Mouse (Mus musculus): Measurements from ENCODE around the gene Slc39a9. TPM values are rescaled to one million over a fixed set of nuclear protein-coding genes. Genes with fewer than 3 reads are reported as not detected.

Gene Slc39a9
- polyA plus RNA-seq, 1 experiment from 2014 or later: 26.4 TPM

DNA sequence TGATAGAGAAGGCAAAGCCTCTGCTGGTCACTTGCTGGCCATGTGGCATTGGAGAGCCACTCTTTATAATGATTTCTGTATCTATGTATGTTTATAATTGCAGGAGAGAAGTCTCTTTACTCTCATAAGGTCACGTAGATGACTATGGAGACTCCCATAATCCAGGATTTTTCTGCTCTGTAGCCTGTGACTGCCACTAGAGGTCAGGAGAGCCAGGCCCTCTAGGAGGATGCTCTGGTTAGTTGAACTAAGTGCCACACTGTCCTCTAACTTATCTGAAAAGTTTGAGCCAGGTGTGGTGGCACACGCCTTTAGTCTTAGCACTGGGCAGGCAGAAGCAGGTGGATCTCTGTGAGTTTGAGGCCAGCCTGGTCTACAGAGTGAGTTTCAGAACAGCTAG lies 85.1 kb downstream of the Slc39a9 start:
- Histone ChIP-seq H3K9ac (no peak overlapping the region), H3K4me1 (replicated peaks) (no peaks in the 10 kb centered on the region; the same call in 1 of the 2 replicates), H3K36me3 (no peaks in the 10 kb centered on the region), H3K4me3 (replicated peaks) (no peak overlapping the region), H3K9me3 (no peaks in the 10 kb centered on the region), H3K27me3 (replicated peaks) (no peaks in the 10 kb centered on the region), H3K27ac (no peak overlapping the region), H3K4me2 (replicated peaks) (no peak overlapping the region)
- WGBS: 51% methylated on average over 2 of the region's 2 CpGs
- no peak for ATAC-seq

DNA sequence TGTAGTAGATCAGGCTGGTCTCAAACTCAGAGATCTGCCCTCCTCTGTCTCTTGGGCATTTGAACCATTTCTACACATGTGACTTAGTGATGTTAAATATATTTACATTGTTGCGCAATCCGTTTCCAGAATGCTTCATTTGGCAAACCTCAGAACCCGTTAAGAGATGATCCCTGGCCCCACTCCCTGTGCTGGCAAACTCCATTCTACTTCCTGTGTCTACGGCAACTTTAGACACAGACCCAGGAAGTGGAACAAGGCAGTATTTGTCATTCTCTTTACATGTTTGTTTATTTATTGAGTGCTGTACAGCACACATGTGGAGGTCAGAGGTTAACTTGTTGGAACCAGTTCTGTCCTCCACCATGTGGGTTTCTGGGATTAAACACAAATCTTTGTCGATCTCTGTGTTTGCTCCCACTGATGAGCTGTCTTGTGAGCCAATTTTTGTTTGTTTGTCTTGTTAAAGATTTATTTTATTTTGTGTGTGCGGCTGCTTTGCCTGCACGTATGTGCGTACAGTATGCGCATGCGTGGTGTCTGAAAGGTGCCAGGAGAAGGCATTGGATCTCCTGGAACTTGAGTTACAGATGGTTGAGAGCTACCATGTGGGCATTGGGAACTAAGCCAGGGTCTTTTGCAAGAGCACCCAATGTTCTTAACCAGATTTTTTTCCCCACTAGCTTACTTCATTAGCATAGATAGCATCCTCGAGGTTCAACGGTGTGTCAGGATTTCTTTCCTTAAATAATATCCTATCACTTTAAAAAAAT lies 86.3 kb downstream of the Slc39a9 start:
- WGBS: 76% methylated on average over 12 of the region's 12 CpGs
- no peak for ATAC-seq

DNA sequence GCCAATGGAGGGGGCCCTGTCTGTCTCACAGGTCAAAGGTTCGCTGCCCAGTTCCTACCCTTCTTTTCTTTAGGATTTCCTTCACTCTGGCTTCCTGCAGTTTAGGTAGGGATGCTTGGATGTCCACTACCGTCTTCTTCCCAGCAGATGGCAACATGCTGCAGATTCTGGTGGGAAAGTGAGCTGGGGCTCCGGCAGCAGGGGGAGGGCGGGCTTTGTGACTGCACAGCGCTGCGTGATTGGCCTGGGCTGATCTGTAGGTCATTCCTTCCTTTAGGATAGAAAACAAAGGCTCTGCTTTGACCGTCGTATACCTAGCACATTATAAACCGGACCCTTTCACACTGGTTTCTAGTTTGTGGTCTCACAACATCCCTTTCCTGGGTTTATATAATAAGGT lies 86.9 kb downstream of the Slc39a9 start:
- Histone ChIP-seq H3K4me1 (replicated peaks) (no peaks in the 10 kb centered on the region; the same call in 1 of the 2 replicates), H3K9ac (no peak overlapping the region), H3K36me3 (no peaks in the 10 kb centered on the region), H3K4me3 (replicated peaks) (no peak overlapping the region), H3K9me3 (no peaks in the 10 kb centered on the region), H3K4me2 (replicated peaks) (0 out of 2 replicates have a peak overlapping the region, but pooled peaks have one; percentile 24), H3K27ac (no peak overlapping the region), H3K27me3 (replicated peaks) (no peaks in the 10 kb centered on the region)
- peak; percentile 81 for ATAC-seq
- WGBS: 7% methylated on average over 9 of the region's 9 CpGs

More for the DNA sequence above, 86.3 kb downstream of the Slc39a9 start:
- no peak overlapping the region for H3K27ac ChIP-seq
- H3K4me1 ChIP-seq (replicated peaks): no peaks in the 10 kb centered on the region; the same call in 1 of the 2 replicates
- no peak overlapping the region for H3K9ac ChIP-seq
- H3K4me2 ChIP-seq (replicated peaks): no peak overlapping the region
- no peaks in the 10 kb centered on the region for H3K27me3 ChIP-seq (replicated peaks)
- H3K4me3 ChIP-seq (replicated peaks): no peak overlapping the region
- no peaks in the 10 kb centered on the region for H3K36me3 ChIP-seq
- H3K9me3 ChIP-seq: no peaks in the 10 kb centered on the region

Other genes starting within 250 kb of the Slc39a9 start
- gene Dcaf5, start 207.3 kb upstream of the Slc39a9 start, polyA plus RNA-seq (2015; fragmentation: Nextera tagmentation; extraction: Ambion mirVana): 8.8 and 10.4 TPM in 2 replicates
- gene Exd2, start 180.8 kb upstream of the Slc39a9 start, polyA plus RNA-seq (2015; fragmentation: Nextera tagmentation; extraction: Ambion mirVana): 22.4 and 23.1 TPM in 2 replicates
- gene Galnt16, start 125.6 kb upstream of the Slc39a9 start, polyA plus RNA-seq (2015; fragmentation: Nextera tagmentation; extraction: Ambion mirVana): 8.9 and 9.2 TPM in 2 replicates
- gene Erh, start 458 bp downstream of the Slc39a9 start, polyA plus RNA-seq (2015; fragmentation: Nextera tagmentation; extraction: Ambion mirVana): 243 and 269 TPM in 2 replicates
- gene Plekhd1, start 48.7 kb downstream of the Slc39a9 start, polyA plus RNA-seq (2015; fragmentation: Nextera tagmentation; extraction: Ambion mirVana): 13.4 and 14.1 TPM in 2 replicates
- gene Ccdc177, start 116.8 kb downstream of the Slc39a9 start, polyA plus RNA-seq (2015; fragmentation: Nextera tagmentation; extraction: Ambion mirVana): 0.10 and 0.15 TPM in 2 replicates
- 16.9 and 18.7 TPM in 2 replicates for gene Susd6, start 146.6 kb downstream of the Slc39a9 start, polyA plus RNA-seq (2015; fragmentation: Nextera tagmentation; extraction: Ambion mirVana)